Mouse (Mus musculus): Measurements from ENCODE around the gene Gnpnat1.

- no peak for TF ChIP-seq CTCF (IDR thresholded peaks at IDR 0.05; ENCODE audit: borderline replicate concordance, control insufficient read depth, extremely low read depth, insufficient read depth, low read length, poor library complexity)
- no peak for TF ChIP-seq POLR2A (IDR thresholded peaks at IDR 0.05; ENCODE audit: control insufficient read depth, extremely low read depth, insufficient read depth, low read length, poor library complexity)
These were observed 36.6 kb upstream of the Gnpnat1 start for GRCm38 (mm10) chr14:45441291-45441690.
